Mouse (Mus musculus) cerebellum, adult 18-20 months (tissue): ENCODE results near the gene Tacc2.

Experiments
- DNase-seq, 2 experiments: peaks; one replicate each; pipeline ENCODE4 v3.0.0; 2021

Tacc2 gene

GRCm38 (mm10) chr7:130621953-130622352, 44.7 kb downstream of the Tacc2 start:
- no peak for DNase-seq

- DNase-seq: no peak
Measured at GRCm38 (mm10) chr7:130622359-130622758, 45.1 kb downstream of the Tacc2 start.

- DNase-seq: no peak
Measured at GRCm38 (mm10) chr7:130624299-130624698, 47.1 kb downstream of the Tacc2 start.

- peak in 1 of 2 experiments; percentile 44 for DNase-seq
Measured at GRCm38 (mm10) chr7:130625361-130625760, 48.1 kb downstream of the Tacc2 start.

GRCm38 (mm10) chr7:130628601-130629000, 51.4 kb downstream of the Tacc2 start:
- DNase-seq: no peak

GRCm38 (mm10) chr7:130629999-130630398, 52.8 kb downstream of the Tacc2 start:
- no peak for DNase-seq

GRCm38 (mm10) chr7:130630956-130631355, 53.7 kb downstream of the Tacc2 start:
- DNase-seq: no peak

GRCm38 (mm10) chr7:130631553-130632378, 54.5 kb downstream of the Tacc2 start:
- DNase-seq: no peak

- DNase-seq: no peak
Measured at GRCm38 (mm10) chr7:130632379-130632732, 55.1 kb downstream of the Tacc2 start.

GRCm38 (mm10) chr7:130634259-130634871, 57.1 kb downstream of the Tacc2 start:
- no peak for DNase-seq

GRCm38 (mm10) chr7:130635212-130635611, 58.0 kb downstream of the Tacc2 start:
- DNase-seq: no peak

- no peak for DNase-seq
Measured at GRCm38 (mm10) chr7:130636274-130636673, 59.0 kb downstream of the Tacc2 start.

- DNase-seq: no peak
Measured at GRCm38 (mm10) chr7:130636902-130637301, 59.7 kb downstream of the Tacc2 start.

GRCm38 (mm10) chr7:130637811-130638210, 60.6 kb downstream of the Tacc2 start:
- DNase-seq: no peak

- no peak for DNase-seq
Measured at GRCm38 (mm10) chr7:130640681-130641080, 63.4 kb downstream of the Tacc2 start.

- DNase-seq: no peak
Measured at GRCm38 (mm10) chr7:130645332-130645993, 68.2 kb downstream of the Tacc2 start.

- peak; percentile 32 to 40 for DNase-seq
Measured at GRCm38 (mm10) chr7:130645994-130646761, 68.9 kb downstream of the Tacc2 start.

- peak in 1 of 2 experiments; percentile 26 for DNase-seq
Measured at GRCm38 (mm10) chr7:130646762-130647139, 69.5 kb downstream of the Tacc2 start.

GRCm38 (mm10) chr7:130648061-130648460, 70.8 kb downstream of the Tacc2 start:
- no peak for DNase-seq

- no peak for DNase-seq
Measured at GRCm38 (mm10) chr7:130649257-130649656, 72.0 kb downstream of the Tacc2 start.

GRCm38 (mm10) chr7:130650621-130651020, 73.4 kb downstream of the Tacc2 start:
- DNase-seq: no peak

- DNase-seq: no peak
Measured at GRCm38 (mm10) chr7:130653036-130653555, 75.9 kb downstream of the Tacc2 start.

GRCm38 (mm10) chr7:130654562-130654961, 77.3 kb downstream of the Tacc2 start:
- DNase-seq: no peak
